Mouse (Mus musculus) embryonic fibroblast, embryonic 13.5 days (primary cell): ENCODE measurements at regions not wholly inside any gene's neighbourhood (a gene's known extent, or its start where the extent isn't known, plus 50 kb on each side); places are given as distances from the start of the nearest gene placed in this dataset.

Experiments used
- CTCF ChIP-seq: IDR thresholded peaks from 2 replicates; pipeline ENCODE4 v1.5.1; 2011; ENCODE audit warnings: mild to moderate bottlenecking, control low read depth, low read length, moderate library complexity, borderline replicate concordance; ENCODE audit not compliant: insufficient read depth
- POLR2A ChIP-seq: IDR thresholded peaks from 2 replicates; pipeline ENCODE4 v1.6.1; 2011; ENCODE audit warnings: low read depth, mild to moderate bottlenecking, control low read depth, low read length, moderate library complexity

DNA sequence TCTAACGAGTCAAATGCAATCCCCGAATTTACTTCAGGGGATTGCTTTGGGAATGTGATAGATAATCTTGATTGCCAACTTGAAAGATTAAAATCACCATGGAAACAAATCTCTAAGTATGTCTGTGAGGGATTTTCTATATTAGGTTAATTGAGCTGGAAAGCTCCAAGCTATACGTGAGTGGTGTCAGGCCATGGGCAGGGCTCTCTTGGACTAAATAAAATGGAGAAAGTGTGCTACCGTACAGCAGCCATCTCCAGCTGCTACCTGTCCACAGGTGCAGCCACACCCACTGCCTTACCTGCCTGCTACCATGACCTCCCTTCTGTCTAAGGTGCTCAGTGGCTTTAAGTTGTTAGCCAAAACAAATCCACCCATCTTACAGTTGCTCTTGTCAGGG, 345.0 kb upstream of the Sphkap start:
- TF ChIP-seq CTCF, result no peak
- TF ChIP-seq POLR2A, result no peak
